Mouse (Mus musculus): Measurements from ENCODE around the gene Cyp46a1. TPM values are rescaled to one million over a fixed set of nuclear protein-coding genes. Genes with fewer than 3 reads are reported as not detected.

Gene Cyp46a1
- polyA plus RNA-seq, 1 experiment from 2014 or later, result 32.2 TPM

Other genes starting within 250 kb of the Cyp46a1 start
- gene Setd3, start 155.1 kb upstream of the Cyp46a1 start, polyA plus RNA-seq (2015; fragmentation: Nextera tagmentation; extraction: Ambion mirVana), result 95.6 and 95.9 TPM in 2 replicates
- 2.8 and 3.1 TPM in 2 replicates for gene Ccnk, start 154.8 kb upstream of the Cyp46a1 start, polyA plus RNA-seq (2015; fragmentation: Nextera tagmentation; extraction: Ambion mirVana)
- gene Ccdc85c, start 59.0 kb upstream of the Cyp46a1 start, polyA plus RNA-seq (2015; fragmentation: Nextera tagmentation; extraction: Ambion mirVana), result 13.7 and 14.7 TPM in 2 replicates
- 2.7 and 2.9 TPM in 2 replicates for gene Hhipl1, start 28.1 kb upstream of the Cyp46a1 start, polyA plus RNA-seq (2015; fragmentation: Nextera tagmentation; extraction: Ambion mirVana)
- 58.2 and 60.4 TPM in 2 replicates for gene Eml1, start 36.6 kb downstream of the Cyp46a1 start, polyA plus RNA-seq (2015; fragmentation: Nextera tagmentation; extraction: Ambion mirVana)
- gene Evl, start 220.3 kb downstream of the Cyp46a1 start, polyA plus RNA-seq (2015; fragmentation: Nextera tagmentation; extraction: Ambion mirVana), result 227 and 250 TPM in 2 replicates

All from hindbrain, embryonic 15.5 days (tissue).